Mouse (Mus musculus) heart, embryonic 16.5 days (tissue): ENCODE results near the gene Cela3b. TPM values are rescaled to one million over a fixed set of nuclear protein-coding genes. Genes with fewer than 3 reads are reported as not detected.

Experiments used
- ATAC-seq: fragments of 200-750 bp; cut with Nextera tagmentation; replicated peaks from 2 replicates; pipeline ENCODE4 v1.8.0; 2017; ENCODE audit warnings: moderate number of reproducible peaks; ENCODE audit not compliant: insufficient read depth, low FRiP score; ENCODE audit errors: extremely low read depth
- H3K27ac ChIP-seq: fragments of 300-500 bp; sonication (generic); 2 replicates; pipeline ENCODE4 v1.5.1; 2014; ENCODE audit warnings: mild to moderate bottlenecking, low read length, control low read depth, moderate library complexity
- H3K27me3 ChIP-seq: fragments of 300-500 bp; sonication (generic); 2 replicates; pipeline ENCODE4 v1.6.1; 2014; ENCODE audit warnings: low read length, mixed read lengths; ENCODE audit not compliant: control insufficient read depth, insufficient read depth
- H3K36me3 ChIP-seq: fragments of 300-500 bp; sonication (generic); 2 replicates; pipeline ENCODE4 v1.6.1; 2014; ENCODE audit not compliant: control insufficient read depth, insufficient read depth
- H3K4me1 ChIP-seq: fragments of 300-500 bp; sonication (generic); 2 replicates; pipeline ENCODE4 v1.6.1; 2014; ENCODE audit warnings: low read length, mixed read lengths; ENCODE audit not compliant: control insufficient read depth, insufficient read depth
- H3K4me2 ChIP-seq: fragments of 300-500 bp; sonication (generic); 2 replicates; pipeline ENCODE4 v1.6.1; 2014; ENCODE audit warnings: low read depth, mild to moderate bottlenecking, control low read depth, low read length
- H3K4me3 ChIP-seq: fragments of 300-500 bp; sonication (generic); 2 replicates; pipeline ENCODE4 v1.5.1; 2014; ENCODE audit warnings: mild to moderate bottlenecking, control low read depth, low read length
- H3K9ac ChIP-seq: fragments of 300-500 bp; sonication (generic); 2 replicates; pipeline ENCODE4 v1.6.1; 2014; ENCODE audit warnings: low read length, control low read depth
- H3K9me3 ChIP-seq: fragments of 300-500 bp; sonication (generic); replicated peaks from 2 replicates; pipeline ENCODE4 v1.6.1; 2016; ENCODE audit warnings: low read length; ENCODE audit not compliant: control insufficient read depth
- WGBS: fragments of 180-500 bp; shearing (Covaris S2); extraction: QIAGEN DNeasy Blood & Tissue Kit; methylation state at CpG from one replicate; pipeline ENCODE4 v1.1.7; 2014; 5-methylcytosine and 5-hydroxymethylcytosine counted together
- polyA plus RNA-seq: library from polyadenylated mRNA; unstranded; fragments of >200 nt; fragmentation: Nextera tagmentation; extraction: Ambion mirVana; gene quantifications from 2 replicates; pipeline ENCODE4 v1.2.1, GENCODE M21; 2015

The Cela3b gene
- polyA plus RNA-seq, 1 experiment from 2014 or later: 0.35 TPM

DNA sequence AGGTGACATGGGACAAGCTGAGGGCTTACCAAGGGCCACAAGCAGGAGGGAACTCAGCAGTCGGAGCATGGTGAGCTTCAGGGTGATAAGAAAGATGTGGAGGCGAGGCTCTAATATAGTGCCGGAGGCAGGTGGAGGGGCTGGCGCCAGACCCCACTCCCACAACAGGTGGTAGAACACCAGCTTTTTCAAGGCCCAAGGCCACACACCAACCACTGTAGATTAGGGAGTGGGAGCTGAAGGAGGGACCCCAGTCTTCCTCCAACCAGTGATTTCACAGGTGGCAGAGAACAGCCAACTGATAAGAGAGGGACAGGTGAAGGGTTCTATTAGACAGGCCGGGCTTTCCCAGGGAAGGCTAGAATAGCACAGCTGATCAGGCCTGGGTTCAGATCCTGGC, 20.6 kb downstream of the Cela3b start, which contains the start of gene Cela3a:
Gene Cela3a (minus strand): TSS at position 101 of the 400 bp plus-strand sequence.
- no peak for ATAC-seq
- Histone ChIP-seq H3K36me3 (no peaks in the 10 kb centered on the region), H3K27me3 (no peaks in the 10 kb centered on the region), H3K9me3 (no peaks in the 10 kb centered on the region), H3K4me2 (no peak within 1 kb of the TSS), H3K9ac (no peak within 1 kb of the TSS), H3K4me1 (0 out of 2 replicates have a peak, but pooled peaks cover 3% of the 10 kb centered on the region), H3K4me3 (no peak within 1 kb of the TSS), H3K27ac (no peak within 1 kb of the TSS)
- WGBS: 88% methylated on average over 5 of the region's 5 CpGs

DNA sequence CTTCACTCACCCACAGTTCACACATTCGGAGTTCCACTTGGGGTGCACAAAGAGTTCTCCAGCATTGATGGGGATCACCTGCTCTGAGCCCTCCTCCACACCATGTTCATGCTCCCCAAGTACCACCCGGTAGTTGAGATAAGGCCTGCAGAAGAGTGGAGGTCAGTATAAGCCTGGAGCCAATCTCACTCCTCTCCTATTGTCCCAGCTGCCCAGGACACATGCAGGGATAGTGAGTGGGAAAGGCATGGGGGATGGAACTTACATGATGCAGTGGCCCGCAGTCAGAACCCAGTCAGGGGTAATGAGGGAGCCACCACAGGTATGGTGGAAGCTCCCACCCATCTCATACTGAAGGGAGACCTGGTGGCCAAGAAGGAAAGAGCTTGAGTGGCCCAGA, 24.8 kb downstream of the Cela3b start:
- 74% methylated on average over 3 of the region's 3 CpGs for WGBS
- Histone ChIP-seq H3K9me3 (no peaks in the 10 kb centered on the region), H3K9ac (no peak overlapping the region), H3K27me3 (no peaks in the 10 kb centered on the region), H3K4me3 (no peak overlapping the region), H3K27ac (no peak overlapping the region), H3K4me1 (no peaks in the 10 kb centered on the region), H3K36me3 (no peaks in the 10 kb centered on the region), H3K4me2 (no peak overlapping the region)
- ATAC-seq: no peak

DNA sequence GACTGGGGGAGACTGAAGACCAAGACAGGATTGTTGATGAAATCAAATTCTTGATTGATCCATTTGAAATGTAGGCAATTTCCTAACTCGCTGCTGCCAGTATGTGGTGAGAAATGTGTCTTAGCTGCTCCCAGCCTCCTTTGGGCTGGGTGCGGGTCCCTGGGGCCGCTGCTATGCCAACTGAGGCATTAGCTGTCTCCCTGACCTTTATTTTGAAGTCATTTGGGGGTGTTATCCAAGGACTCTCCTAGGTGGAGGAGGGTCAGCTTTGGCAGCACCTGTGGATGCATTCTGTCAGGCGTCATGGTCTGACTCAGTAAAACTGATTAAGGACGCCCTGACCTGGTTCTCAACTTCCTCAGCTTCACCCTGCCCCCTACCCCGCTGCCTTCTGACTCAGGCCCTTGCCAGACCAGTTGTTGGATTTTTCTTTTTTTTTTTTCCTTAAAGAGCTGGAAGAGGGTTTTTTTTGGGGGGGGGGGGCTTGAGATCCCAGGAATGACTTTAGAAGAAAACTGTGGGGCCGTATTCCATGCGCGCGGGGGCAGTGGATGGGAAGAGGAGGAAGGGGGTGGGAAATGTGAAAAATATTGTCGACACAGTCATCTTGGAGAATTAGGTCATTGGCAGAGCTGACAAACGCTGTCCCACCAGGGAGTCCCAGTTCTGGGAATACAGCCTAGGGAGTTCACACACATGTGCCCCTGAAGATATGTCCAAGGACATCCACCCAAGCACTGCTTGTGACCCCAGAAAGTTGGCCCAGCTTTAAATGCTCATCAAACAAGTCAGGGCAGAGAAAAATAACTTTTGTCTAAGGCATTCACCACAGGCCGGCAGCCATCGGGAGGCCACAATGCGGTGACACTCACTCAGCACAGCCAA, 33.5 kb downstream of the Cela3b start:
- Histone ChIP-seq H3K27ac (no peak overlapping the region), H3K4me1 (no peaks in the 10 kb centered on the region), H3K4me2 (no peak overlapping the region), H3K9me3 (peaks cover 4% of the 10 kb centered on the region; the same call in 1 of the 2 replicates), H3K36me3 (no peaks in the 10 kb centered on the region), H3K27me3 (no peaks in the 10 kb centered on the region), H3K4me3 (no peak overlapping the region), H3K9ac (no peak overlapping the region)
- WGBS: 56% methylated on average over 15 of the region's 15 CpGs
- ATAC-seq: peak; percentile 37; the same call in 1 of the 2 replicates

DNA sequence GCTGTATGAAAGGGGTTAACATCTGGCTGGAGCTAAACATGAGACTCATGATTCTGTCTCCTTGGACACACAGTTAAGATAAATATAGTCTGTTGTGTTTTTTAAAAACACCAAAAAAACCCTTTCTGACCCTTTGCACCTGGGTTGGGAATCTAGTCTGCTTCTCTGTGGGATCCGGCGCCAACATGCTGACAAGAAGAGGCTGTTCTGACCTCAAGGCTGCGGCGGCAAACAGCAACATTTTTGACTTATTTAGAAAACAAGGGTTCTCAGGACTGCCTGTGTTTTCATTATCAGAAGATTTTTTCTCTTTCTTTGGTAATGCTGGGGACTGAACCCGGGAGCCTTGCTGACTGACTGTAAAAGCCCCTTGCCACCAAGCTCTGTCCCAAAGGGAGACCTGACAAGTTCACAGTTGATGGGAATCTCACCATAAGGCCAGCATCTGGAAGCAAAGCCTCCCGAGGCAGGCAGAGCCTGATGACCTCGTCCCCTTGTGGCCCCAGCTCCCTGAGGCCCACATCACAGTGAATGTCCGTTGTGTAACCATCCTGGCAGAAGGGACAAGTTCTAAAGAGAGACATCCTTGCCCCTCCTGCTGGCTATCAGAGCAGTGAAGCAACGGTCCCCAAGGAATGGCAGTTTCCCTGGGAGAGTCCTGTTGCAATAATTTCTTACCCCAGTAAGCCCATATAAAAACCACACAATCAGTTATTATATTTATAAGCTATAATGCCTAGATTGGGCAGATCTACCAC, 36.8 kb downstream of the Cela3b start:
- Histone ChIP-seq H3K9ac (no peak overlapping the region), H3K4me2 (no peak overlapping the region), H3K27ac (no peak overlapping the region), H3K4me3 (no peak overlapping the region), H3K27me3 (no peaks in the 10 kb centered on the region), H3K4me1 (0 out of 2 replicates have a peak, but pooled peaks cover 5% of the 10 kb centered on the region), H3K9me3 (peaks cover 7% of the 10 kb centered on the region; the same call in 1 of the 2 replicates), H3K36me3 (no peaks in the 10 kb centered on the region)
- 53% methylated on average over 9 of the region's 9 CpGs for WGBS
- no peak for ATAC-seq

DNA sequence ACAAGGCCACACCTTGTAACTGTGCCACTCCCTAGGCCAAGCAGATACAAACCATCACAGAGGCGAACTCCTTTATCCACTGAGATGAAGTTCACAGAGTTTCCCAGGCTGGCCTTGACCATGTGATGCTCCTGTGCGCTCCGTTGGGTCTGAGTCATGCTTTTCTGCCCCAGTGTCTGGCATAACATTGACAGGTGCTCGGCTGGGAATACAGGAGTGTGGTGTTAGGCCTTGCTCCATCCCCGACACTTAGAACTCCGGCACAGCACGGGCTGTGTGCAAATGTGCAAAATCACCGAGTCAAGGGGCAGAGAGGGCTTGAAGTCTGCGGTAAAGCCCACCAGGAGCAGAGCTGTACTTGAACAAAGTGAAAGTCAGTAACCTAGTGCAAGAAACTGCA, 37.5 kb downstream of the Cela3b start:
- H3K9ac ChIP-seq: no peak overlapping the region
- H3K4me3 ChIP-seq: no peak overlapping the region
- H3K4me2 ChIP-seq: no peak overlapping the region
- H3K27ac ChIP-seq: no peak overlapping the region
- ATAC-seq: no peak
- 0 out of 2 replicates have a peak, but pooled peaks cover 5% of the 10 kb centered on the region for H3K4me1 ChIP-seq
- peaks cover 7% of the 10 kb centered on the region; the same call in 1 of the 2 replicates for H3K9me3 ChIP-seq
- 79% methylated on average over 9 of the region's 9 CpGs for WGBS
- no peaks in the 10 kb centered on the region for H3K36me3 ChIP-seq
- H3K27me3 ChIP-seq: no peaks in the 10 kb centered on the region

DNA sequence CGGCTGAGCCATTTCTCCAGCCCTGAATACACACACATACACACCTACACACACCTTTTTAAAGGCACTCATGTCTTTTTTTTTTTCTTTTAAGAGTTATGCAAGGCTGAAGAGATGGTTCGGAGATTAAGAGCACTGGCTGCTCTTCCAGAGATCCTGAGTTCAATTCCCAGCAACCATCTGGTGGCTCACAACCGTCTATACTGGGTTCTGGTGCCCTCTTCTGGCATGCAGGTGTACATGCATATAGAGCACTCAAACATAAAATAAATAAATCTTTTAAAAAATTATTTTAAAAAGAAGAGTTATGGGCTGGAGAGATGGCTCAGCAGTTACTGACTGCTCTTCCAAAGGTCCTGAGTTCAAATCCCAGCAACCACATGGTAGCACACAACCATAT, 39.1 kb downstream of the Cela3b start:
- Histone ChIP-seq H3K9ac (no peak overlapping the region), H3K4me2 (no peak overlapping the region), H3K9me3 (peaks cover 7% of the 10 kb centered on the region; the same call in 1 of the 2 replicates), H3K36me3 (no peaks in the 10 kb centered on the region), H3K27me3 (no peaks in the 10 kb centered on the region), H3K27ac (no peak overlapping the region), H3K4me1 (0 out of 2 replicates have a peak, but pooled peaks cover 5% of the 10 kb centered on the region), H3K4me3 (no peak overlapping the region)
- no peak for ATAC-seq
- 88% methylated on average over 3 of the region's 3 CpGs for WGBS

DNA sequence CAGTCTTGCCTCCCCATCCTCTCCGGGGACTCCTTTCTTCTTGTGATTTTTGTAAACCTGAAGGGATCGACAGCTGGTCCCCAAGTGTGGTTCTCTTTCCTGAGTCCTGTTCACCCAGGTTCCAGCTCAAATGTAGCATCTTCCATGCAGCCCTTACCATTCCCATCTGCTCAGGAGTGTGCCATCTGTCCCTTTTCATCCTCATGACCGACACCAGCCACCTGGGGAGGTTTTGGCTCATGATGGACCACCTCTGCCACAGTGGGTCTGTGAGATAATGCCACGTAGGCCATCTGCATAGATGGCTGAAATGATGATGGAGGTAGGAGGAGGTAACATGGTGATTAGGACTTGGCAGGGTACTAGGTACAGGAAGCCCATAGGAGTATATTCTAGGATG, 40.1 kb downstream of the Cela3b start:
- Histone ChIP-seq H3K4me2 (no peak overlapping the region), H3K27ac (no peak overlapping the region), H3K36me3 (no peaks in the 10 kb centered on the region), H3K9ac (no peak overlapping the region), H3K4me3 (no peak overlapping the region), H3K4me1 (0 out of 2 replicates have a peak, but pooled peaks cover 5% of the 10 kb centered on the region), H3K9me3 (0 out of 2 replicates have a peak, but pooled peaks cover 3% of the 10 kb centered on the region), H3K27me3 (no peaks in the 10 kb centered on the region)
- 88% methylated on average over 4 of the region's 4 CpGs for WGBS
- no peak for ATAC-seq

DNA sequence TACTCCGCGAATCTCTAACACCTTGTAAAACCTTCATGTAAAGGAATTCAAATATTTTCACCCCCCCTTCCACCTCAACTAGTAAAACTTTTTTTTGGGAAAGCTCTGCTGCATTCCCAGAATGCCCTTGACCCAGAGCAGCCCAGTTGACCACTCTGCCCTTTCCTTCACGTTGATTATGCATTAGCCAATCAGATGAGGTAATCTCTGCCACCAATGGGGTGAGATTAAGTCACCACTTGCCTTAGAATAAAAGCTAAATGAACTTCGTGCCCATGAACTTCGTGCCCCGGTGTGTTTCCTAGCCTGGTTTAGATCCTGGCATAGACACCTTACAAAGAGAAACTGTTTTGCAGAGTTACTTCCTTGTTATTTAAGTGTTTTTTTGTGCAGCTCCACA, 41.4 kb downstream of the Cela3b start:
- Histone ChIP-seq H3K9me3 (0 out of 2 replicates have a peak, but pooled peaks cover 3% of the 10 kb centered on the region), H3K4me3 (peak overlapping the region; percentile 87), H3K4me1 (0 out of 2 replicates have a peak, but pooled peaks cover 5% of the 10 kb centered on the region), H3K27ac (peak overlapping the region; percentile 92), H3K27me3 (no peaks in the 10 kb centered on the region), H3K4me2 (peak overlapping the region; percentile 85), H3K9ac (peak overlapping the region; percentile 93), H3K36me3 (no peaks in the 10 kb centered on the region)
- 41% methylated on average over 6 of the region's 6 CpGs for WGBS
- no peak for ATAC-seq
